Mouse (Mus musculus): ENCODE measurements around the gene Ube2j1.

- no peak for TF ChIP-seq CTCF (IDR thresholded peaks at IDR 0.05; ENCODE audit: low read depth)
- no peak for TF ChIP-seq EP300 (IDR thresholded peaks at IDR 0.05; ENCODE audit: low read depth)
These were observed 2.3 kb downstream of the Ube2j1 start for GRCm38 (mm10) chr4:33033515-33033914.
